Mouse (Mus musculus) kidney, postnatal 4 days (tissue): ENCODE results near the gene Orm2.

ENCODE experiments used
- DNase-seq, 2 experiments: peaks; one replicate each; pipeline ENCODE4 v3.0.0; 2021; ENCODE audit warnings: mixed read lengths in 2 of 2

The Orm2 gene

DNA sequence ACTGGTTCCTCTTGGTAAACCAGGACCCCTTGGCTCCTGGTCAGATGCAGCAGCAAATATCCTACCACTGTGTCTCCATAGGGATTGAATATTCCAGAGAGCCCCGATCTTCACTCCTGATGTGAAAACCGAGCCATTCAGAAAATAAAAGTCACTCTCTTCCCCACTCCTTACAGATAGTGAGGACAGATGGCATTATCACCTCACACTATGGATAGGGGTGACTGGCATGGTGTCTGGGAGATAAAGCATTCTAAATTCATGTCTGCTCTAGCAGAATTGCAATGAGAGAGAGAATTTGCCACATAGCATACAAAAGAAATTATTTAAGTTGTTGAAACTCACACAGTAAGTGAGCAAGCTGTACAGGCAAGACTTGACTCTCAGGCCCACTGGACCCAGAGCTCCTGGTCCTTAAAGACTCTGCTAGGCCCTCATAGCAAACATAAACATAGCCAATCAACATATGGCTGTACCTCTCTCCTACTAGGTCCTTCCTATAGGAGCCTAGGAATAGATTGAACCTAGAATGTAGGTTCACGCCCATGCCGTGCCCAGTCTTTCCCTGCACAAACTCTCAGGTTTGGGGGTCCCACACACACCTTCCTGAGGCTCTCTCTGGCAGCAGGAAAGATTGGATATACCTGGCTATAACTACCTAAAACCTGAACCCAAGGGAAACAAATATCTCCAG lies 20.6 kb downstream of the Orm2 start:
- DNase-seq = no peak

DNA sequence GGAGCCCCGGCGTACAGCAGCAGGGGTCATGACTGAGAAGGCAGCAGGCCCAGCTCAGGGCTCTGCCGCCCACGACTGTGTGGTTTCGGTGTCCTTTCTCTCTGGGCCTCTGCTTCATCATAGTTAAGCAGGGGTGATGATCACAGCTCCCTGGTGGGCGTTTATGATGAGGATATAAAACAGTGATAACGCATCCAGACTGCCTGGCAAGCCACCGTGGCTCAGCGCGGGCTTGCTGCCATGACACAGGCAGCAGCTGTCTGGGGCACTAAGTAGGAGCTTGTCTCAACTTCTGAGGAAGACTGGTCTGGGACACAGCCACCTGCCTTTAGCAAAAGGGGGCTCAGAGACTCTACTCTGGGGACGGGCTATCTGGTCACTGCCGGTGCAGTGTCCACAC lies 21.2 kb downstream of the Orm2 start:
- no peak for DNase-seq

DNA sequence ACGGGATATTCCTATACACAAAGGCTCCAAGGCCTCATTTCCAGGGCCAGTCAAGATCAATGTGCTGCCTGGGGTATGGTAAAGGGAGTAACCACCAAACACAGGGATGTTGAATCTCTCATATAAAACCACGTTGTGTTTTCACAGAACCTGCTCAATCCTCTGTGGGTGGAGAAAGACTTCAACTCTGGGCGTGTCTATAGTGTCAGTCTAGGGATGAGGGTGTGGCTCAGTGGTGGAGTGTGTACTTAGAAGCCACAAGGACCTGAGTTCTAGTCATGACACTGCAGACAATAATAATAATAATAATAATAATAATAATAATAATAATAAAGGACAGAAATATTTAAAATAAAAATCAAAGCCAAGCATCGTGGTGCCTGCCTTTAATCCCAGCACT lies 22.0 kb downstream of the Orm2 start:
- DNase-seq = no peak

DNA sequence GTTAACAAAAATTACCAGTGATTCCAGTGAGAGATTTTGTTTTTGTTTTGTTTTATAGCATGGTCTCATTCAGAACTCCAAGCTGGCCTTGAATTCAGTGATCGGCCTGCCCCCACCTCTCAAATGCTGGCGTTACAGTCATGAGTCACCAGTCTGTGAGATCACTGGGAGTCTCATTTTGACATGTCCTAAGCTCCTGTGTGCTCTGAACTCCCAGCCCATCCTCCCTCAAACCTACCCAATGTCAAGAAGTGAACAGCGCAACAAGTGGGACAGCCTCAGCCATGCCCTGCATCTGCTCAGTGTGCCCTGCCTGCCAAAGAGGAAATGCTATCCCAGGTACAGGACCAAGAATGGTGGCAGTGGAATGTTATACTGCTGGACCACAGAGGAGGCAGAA lies 23.0 kb downstream of the Orm2 start:
- DNase-seq = no peak

DNA sequence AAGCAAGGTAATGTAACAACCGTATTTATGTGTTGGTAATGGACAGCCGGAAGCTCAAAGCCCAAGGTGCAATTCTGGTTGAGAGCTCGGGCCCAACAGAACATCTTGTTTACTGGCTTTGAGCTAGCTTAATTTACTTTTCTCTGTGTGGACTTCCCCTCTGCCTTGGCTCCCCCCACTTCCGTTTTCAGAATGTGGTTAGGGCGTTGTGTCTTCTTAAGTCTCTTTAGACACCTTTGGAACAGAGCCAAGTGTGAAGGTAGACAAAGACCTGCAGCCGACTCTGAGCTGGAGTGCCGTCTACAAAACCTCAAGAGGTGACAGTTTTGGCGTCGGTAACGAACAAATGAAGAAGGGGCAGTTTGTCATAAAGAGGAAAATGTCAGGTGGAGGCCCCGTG lies 23.5 kb downstream of the Orm2 start:
- DNase-seq = no peak

DNA sequence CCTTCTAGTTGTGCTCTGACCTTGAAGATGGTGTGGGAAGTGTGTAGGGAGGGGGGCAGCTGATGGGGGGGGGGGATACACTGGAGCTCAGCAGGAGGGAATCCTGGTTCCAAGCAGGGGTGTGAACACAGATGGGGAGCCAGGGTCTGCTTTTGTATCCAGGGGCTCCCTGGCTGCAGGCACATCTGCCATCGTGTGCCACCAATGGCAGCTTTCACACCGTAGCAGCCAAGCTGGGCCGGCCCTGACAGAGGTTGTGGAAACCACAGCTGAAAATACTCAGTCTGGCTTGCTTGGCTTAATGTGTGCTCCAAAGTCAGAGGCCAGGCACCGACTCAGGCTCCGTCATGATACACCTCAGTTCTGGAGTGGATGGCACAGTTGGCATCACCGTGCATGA lies 25.8 kb downstream of the Orm2 start:
- DNase-seq = no peak

DNA sequence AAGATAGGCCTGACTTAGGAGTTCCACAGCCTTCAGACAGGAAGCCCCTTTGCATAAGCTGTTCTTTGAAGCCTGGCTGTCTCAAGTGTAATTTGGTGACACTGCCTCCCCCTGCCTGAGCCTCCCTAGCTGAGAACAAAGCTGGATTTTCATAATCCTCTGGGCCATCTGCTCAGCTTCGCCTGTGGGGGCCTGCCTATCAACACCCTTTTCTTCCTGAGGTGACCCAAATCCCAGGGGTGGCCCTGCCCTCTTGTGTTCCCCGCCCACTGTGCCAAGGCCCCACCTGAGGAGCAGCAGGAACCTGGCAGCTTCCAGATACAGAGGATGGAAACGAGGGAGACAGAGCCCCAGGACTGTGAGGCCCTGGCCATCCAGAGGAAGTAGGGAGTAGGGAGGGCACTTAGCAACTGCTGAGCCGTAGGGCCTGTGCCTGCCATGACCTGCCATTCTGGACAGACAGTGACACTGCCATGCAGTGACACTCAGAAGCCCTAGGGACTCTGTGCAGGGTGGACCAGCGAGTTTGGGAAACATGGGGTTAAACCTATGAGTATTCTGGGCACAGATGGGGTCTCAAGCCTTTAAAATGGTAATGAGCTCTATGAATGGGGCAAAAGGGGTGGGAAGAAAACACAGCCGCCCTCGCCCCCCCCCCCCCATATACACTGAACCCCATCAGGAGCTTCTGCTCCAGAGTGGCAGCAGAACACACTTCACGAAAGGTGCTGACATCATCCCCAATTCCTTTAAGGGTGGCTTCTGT lies 27.1 kb downstream of the Orm2 start:
- no peak for DNase-seq

DNA sequence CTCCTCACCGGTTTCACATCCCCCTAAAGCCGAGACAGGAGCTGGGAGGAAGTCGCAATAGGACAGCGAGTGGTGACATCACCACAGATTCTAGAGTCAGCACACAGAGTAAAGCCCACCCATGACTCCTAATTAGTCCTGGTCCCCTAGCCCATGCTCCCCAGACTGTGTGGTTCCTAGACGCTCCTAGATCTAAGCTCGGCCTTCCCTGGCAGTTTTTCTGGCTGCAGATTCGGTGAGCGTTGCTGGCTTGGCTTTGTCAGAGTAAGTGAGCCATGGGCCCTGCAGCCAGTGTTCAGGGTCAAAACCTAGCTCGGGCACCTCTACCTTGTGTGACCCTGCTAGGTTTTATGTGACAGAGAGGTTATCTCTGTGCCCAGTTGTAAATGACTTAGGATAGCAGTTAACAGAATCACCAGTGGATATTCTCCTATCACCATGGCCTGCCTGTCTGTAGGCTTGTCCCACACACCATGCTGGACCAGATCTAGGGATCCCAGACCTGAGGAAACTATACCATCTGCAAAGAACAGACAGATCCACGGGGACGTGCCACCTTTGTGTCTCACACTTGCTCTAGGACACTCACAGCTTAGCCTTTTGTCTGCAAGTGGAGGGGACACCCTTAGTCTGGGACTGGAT lies 27.8 kb downstream of the Orm2 start:
- no peak for DNase-seq

DNA sequence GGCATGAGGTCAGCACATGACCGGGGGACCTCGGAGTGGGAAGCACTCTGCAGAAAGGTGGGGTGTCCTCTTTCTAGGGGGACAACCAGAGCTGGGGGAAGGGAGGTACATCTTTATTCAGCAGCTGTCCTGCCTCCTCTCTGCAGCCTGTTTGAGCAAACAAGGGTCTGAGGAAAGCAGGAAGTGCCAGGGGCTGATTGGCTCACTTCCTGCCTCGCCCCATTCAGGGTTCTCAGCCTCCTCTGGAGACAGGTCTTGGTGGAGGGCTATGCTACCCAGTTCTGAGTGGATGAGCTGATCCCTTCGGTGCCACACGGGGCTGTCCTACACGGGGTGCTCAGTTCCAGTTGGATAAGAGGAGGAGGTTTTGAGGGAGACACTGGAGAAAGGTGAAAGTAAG lies 29.1 kb downstream of the Orm2 start:
- DNase-seq = no peak

DNA sequence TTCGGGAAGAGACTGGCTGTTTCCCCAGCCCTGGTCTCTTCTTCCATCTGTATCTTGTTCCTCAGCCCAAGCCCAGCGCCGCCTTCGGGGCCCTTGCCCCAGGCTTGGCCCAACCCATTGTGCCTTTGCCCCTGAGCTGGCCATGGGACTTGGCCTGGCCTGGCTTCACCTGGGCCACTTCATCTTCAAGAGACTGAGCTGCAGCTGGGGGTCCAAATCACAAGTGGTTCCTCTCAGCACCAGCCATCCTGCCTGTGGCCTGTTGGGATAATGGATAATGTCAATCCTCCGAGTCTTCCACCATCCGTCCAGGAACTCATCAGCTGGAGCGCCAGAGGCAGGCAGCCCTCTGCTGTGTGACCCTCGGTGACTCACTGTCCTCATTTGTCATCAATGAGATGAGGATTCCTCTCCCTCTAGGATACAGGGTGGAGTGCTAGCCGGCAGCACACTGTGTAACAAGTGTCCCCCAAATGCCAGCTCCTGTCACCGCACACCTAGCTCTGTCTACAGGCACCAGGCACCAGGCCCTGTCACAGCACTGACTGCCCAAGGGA lies 35.8 kb downstream of the Orm2 start:
- DNase-seq = no peak

DNA sequence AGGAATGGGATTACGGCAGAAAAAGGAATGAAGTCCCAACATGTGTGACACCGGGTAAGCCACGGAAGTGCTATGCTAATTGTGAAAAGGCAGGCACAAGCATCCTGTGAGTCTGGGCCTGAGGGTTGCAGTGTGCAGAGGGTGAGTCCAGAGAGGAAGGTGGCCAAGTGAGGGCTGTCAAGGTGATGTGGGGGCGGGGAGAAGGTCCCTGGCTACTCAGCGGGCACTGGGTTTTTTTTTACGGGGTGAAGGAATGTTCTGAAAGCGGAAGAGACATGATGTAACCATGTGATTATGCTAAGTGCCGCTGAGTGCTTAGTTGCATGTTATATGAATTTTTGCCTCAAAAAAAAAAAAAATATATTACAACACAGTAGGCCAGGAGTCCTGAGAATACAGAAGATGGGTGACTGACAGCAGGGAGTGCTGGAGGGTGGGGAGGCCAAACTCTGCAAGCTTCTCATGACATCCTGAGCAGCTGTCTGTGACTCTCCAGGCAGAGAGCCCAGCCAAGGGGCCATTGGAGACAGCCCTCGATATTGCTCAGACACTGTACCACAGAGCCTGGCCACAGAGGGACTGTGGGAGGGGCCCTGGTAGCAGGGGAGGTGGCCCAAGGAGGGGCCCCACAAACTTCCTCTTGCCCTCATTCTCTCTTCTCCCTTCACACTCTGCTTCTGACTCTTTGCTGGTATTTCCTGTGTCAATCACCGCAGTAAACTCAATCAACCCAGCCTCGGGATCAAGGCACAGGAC lies 36.8 kb downstream of the Orm2 start:
- peak; percentile 35 to 49 for DNase-seq

DNA sequence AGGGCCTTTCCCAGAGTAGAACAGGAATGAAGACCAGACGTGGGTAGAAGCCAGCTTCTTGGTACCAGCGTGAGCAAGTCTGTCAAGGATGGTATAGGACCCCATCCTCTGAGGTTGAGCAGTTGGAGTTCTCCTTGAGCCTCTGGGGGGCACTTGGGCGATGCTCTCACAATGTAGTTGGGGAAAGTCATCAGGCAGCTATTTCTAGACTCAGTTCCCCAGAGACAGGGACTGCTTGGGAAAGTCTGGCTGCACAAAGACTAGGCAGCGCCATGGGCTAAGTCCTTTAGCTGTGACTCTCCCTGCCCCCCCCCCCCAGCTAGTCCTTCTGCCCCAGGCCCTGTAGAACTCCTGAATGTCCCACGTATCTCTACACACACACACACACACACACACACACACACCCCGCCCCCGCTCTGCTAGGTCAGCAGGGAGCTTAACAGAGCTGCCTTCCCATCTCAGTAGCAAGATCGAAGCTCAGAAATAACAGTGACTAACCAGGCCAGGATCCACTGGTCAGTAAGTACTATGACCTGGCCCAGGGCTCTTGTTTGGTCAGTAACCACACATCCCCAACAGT lies 37.5 kb downstream of the Orm2 start:
- DNase-seq = peak in 1 of 2 experiments; percentile 14

DNA sequence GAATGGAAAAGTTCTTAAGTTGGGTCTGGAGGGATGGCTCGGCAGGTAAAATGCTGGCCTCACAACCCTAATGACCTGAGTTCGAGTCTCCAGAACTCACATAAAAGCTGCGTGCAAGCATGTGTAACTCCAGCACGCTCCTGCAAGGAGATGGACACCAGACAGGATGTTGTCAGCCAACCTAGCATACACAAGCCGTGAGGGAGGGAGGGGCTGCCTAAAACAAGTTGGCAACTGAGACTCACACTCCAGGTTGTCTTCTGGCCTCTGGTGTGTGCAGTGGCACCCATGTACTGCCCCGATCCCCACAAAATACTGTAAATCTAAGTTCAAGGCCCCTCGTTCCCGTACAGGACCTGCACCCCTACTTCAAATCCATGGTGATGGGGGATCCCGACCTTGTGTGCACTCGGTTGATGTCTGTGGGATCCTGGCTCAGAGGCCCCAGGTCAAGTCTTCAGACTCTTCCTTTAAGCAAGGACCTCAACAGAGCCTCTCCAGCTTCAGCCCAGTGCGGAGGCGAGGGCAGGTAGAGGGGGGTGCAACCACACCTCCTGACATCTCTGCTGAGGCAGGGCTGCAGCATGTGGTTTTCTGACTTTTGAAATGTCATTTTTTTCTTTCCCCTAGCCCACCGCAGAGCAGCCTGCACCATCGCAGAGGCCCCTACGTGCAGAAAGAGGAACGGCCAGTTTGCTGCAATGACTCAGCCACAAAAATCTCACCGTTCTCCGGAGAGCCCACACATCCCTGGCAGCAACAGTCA lies 38.5 kb downstream of the Orm2 start:
- no peak for DNase-seq

DNA sequence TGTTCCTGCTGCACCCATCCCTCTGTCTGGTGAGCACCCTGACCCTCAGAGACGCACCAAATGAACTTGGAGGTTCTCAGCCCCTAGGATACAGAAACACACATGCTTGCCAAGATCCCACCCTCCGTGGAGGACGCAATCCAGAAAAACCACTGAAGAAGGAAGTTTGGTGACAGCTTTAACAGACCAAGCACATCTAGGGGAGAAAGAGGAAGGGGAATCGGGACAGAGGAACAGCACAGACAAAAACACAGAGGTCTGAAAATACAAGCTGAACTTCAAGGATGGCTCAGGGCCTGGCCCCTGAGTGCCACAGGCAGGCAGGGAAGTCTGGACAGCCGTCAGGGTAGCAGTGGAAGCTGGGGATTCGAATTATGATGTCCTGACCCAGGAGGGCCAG lies 39.4 kb downstream of the Orm2 start:
- DNase-seq = peak in 1 of 2 experiments; percentile 7

DNA sequence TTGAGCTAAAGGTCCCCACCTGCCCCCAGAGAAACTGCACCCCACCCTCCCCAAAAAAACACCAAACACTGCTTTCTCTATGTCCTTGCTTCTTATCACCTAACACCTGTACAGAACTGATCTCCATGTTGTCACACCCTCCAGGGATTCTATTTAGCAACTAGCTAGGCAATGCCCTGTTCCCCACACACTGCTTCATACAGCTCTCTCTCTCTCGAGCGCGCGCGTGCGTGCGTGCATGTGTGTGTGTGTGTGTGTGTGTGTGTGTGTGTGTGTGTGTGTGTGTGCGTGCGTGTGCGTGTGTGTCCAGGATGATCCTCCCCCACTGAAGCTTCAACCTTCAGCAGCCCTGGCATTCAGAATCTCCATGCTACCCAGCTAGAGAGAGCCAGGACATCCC lies 39.8 kb downstream of the Orm2 start:
- DNase-seq = no peak

DNA sequence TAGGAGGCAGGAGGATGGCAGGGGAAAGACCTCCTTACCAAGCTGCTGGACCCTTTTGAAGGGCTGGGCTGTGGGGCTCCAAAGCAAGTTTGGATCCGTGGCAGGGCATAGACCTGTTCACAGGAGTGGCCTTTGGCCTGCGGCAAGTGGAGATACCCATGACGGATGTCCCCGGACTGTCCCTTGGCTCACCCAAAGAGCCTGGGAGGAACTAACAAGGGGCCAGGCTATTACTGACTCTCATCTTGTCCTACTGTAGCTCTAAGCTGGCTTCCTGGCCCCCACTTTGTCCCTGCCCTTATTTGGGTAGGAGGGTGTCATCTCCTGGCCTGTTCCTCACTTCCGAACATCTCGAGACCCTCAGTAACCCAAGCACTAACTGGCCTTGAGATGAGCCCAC lies 40.3 kb downstream of the Orm2 start:
- no peak for DNase-seq

DNA sequence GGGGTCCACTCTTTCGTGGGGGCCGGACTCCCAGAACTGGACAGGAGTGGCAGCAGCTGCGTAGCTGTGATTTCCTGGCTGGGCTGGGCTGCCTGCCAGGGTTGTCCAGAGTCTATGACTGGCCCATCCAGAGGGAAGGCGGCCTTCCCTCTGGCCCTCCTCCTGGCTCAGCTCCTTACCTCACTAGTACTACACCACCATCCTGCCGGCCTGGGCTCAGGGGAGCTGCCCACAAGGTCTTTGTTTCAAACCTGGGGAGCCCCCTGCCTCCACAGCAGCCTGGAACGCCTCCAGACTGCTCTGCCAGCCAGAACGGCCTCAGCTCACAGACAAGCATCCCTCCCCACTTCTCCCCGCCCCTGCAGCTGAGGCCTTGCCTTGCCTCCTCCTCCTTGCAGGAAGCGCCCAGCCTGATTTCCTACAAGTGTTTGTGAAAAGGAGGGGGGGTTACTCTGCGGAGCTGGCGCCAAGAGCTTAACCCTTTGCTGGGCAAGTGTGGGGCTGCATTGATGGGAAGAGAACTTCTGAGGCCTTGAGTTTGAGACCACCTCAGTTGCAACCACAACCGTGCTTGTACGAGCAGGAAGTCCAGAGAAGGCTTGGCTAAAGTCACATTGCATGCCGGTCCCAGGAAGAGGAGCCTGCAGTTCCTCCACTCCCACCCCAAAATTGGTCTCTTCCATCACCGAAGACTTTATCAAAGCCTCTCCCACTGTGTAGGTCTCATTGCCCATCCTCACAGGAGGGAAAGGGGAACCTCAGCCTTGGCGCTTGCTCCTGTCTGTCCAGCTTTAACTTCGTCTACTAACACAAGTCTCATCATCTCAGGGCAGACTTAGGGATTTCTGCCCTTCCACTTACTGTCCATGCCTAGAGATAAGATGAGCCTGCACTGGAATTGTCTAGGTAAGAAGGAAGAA lies 41.1 kb downstream of the Orm2 start, which contains the start of gene Akna:
Gene Akna, minus strand, starts transcription at position 315 of the 920 bp plus-strand sequence.
- peak; percentile 94 to 96 for DNase-seq

DNA sequence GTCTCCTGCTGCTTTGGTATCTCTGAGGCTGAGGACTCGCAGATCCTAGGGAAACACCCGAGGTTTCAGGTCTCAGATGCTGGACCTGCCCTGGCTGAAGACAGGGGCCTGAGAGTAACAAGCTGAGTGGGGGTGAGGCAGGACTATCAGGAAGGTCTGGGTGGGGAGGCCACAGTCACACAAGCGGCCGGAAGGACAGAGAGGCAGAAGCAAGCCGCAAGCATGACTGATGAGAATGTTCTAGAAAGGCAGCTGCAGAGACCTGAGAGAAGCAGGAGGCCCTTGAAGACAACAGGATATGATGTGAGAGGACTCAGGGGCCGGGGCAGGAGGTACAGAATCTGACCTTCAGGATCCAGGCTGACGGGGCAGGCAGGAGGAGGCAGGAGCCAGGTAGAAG lies 42.0 kb downstream of the Orm2 start:
- peak; percentile 16 to 20 for DNase-seq

DNA sequence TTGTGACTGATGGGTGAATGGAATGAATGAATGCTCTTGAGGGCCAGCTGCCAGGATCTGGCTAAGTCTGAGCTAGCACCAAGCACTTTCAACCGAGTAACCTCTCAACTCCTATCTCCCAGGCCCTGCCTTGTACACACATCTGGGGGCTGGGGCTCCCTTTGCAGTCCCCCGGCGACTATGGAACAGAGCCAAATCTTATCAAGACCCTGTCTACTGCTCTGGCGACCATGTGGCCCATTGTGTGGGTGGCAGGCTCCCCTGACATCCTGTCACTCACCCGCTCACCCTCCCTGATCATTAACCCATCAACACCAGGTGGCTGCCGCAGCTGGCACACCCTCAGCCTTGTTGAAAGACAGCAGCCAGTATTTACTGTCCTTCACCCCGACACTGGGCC lies 42.8 kb downstream of the Orm2 start:
- DNase-seq = peak in 1 of 2 experiments; percentile 17

DNA sequence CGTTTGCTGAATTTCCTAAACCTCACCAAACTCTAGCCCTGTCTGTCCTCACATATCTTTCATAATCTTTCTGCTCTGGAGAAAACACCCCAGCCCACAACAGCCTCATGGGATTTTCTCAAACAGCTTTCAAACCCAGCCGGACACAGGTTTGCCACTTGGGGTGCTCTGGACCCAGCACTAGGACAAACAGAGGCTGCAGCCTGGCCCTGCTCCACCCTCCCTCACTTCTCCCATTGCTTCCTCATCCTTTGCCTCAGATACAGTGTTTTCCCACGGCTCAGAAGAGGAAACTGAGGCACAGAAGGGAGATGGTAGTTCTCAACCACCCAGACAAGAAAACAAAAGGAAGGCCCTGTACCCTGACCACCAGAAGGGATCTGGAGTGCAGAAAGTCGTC lies 43.4 kb downstream of the Orm2 start:
- DNase-seq = no peak

DNA sequence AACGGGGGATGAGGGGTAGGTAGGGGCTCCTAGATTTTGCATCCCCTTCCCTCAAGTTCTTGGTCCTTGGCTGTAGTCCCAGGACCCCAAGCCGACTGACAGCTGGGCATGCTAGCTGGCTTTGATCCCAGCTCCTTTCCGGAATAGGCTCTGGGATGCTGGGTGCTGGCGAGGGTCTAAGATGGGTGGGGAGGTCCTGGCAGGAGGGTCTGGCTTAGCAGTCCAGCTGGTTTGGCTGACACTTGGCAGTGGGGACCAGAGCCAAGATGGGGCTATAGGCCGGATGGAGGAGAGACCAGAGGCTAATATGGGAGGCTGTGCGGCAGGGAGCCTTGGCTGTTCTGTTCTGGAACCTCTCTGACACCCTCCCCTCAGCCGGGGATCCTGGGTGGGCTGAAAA lies 46.0 kb downstream of the Orm2 start:
- DNase-seq = peak; percentile 40 to 52
